Mouse (Mus musculus): ENCODE results near the gene Gdpd1.

GRCm38 (mm10) chr11:87046968-87047367 is 26.9 kb downstream of the Gdpd1 start:
- TF ChIP-seq EP300 (IDR thresholded peaks at IDR 0.05; ENCODE audit: low read depth) (no peak), CTCF (IDR thresholded peaks at IDR 0.05; ENCODE audit: low read depth) (no peak)
